Mouse (Mus musculus): Measurements from ENCODE around the gene Slc43a1.
"Not testable (repeated sequence)": the region's sequence is repeated elsewhere in the genome, so short reads cannot be mapped to it uniquely, and the experiment has no call there.

Gene Slc43a1

DNA sequence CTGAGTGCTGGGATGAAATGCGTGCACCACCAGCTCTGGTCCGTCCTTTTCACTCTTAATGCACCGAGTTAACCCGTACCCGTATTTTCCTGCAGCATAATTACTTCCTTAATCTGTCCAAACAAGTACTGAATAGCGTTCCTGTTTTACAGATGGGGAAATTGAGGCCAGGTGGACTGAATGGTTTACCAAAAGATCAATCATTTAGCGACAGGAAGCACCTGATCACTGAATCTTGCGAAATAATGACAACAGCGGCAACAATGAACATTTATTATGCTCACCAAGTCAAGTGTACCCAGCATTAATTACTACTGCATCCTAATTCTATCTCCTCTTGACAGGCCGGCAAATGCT is at the start of gene Slc43a1:
Gene Slc43a1 (plus strand): TSS at position 258 of the 357 bp plus-strand sequence.
- DNase-seq: no peak

DNA sequence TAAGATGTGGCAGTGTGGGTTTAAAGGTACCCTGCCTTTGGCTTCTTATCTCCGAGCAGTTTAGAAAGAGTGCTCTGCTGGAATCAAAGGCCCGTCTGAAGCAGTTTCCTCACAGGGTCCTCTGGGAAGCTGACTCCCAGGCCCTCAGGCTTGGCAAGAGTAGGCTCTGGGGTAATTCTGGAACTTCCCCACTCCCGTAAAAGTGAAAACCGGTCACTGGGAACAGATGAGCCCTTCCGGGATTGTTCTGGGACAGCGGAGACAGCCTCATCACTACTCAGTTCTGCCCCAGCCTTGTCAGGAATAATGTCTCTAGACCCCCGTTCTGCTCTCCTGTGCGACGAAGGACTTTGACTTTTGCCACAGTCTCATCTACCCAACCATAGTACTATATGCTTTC is 48.2 kb upstream of the Slc43a1 start:
- no peak for DNase-seq

GRCm38 (mm10) chr2:84792516-84792915 is 46.1 kb upstream of the Slc43a1 start:
- no peak for DNase-seq

DNA sequence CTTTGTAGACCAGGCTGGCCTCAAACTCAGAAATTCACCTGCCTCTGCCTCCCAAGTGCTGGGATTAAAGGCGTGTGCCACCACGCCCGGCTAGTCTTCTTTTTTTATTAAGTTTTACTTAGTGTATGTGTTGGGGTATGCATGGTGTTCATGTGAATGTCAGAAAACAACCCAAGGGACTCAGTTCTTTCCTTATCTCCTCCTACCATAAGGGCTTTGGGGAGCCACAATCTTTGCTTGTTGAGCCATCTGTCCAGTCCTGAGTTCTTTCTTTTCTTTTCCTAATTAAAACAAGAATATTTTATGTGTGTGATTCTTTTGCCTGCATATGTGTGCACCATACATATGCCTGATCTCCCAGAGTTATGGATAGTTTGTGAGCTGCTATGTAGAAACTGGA is 45.5 kb upstream of the Slc43a1 start:
- no peak for DNase-seq

- DNase-seq: no peak
Measured at GRCm38 (mm10) chr2:84793871-84794270, 44.8 kb upstream of the Slc43a1 start.

DNA sequence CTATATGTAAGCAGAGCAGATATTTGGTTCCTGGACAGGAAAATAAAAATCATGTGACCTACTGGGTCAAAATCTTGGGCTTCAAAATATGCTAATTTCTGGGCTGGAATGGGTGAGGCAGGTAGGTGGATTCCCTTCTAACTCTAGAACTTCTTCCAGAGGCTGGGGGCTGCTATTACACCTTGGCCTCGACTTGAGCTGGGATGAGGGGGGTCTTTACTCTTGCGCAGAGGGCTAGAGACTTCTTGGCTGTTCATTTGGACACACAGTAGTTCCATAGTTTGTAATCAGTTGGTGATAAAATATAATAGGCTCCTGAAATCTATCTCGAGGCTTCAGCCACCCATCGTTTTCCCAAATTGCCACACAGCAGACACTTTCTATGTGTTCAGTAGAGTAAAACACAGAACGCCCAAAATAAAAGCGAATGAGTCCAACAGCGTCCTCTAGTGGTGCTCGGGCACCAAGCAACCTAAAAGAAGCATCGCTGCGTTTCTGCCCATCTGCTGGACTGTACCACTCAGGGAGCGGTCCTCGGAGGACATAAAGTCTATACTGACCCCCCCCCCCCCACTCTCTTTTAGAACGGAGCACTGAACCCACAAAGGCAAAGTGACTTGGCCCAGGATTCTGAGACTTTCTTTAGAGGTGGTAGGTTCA is 40.7 kb upstream of the Slc43a1 start:
- peak; percentile 83 for DNase-seq

DNA sequence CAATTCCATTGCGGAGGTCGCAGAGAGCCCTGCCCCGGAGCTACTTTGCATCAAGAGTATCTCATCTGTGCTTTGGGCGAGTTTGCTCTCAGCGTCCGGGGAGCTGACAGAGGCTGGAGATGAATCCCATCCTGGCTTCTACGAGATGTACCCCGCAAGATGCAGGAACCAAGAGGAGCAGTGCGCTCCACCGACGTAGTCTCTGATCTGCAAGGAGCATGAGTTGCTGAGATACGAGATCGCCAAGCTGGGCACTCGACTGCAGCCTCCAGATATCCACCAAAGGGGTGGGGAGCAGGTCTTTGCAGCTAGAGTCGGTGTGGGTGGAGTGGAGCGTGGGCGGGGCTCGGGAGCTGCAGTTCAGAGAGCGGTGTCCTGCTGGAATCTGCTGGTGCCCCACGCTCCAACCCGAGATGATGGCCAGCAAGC is 40.1 kb upstream of the Slc43a1 start, which contains the start of gene Ube2l6:
Gene Ube2l6 (plus strand): TSS at position 336 of the 429 bp plus-strand sequence.
- DNase-seq: peak; percentile 77

- peak; percentile 66 for DNase-seq
Measured at GRCm38 (mm10) chr2:84799041-84799561, 39.5 kb upstream of the Slc43a1 start.

DNA sequence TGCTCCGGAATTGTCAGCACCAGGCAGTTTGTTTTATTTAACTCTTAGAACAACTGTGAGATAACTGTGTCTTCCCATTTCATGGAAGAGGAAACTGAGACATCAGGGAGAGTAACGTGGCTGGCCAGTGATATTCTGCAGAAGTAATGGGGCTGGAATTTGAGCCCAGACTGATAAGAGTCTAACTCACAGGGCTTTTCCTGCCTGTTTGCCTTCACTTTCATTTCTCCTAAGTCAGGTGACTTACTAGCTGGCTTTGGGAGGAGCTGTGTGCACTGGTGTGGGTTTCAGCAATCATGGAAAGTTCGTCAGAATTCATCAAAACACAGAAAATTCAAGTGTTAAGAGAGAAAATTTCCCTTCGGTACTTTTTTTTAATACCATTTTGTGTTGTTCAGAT is 38.3 kb upstream of the Slc43a1 start:
- no peak for DNase-seq

GRCm38 (mm10) chr2:84801223-84801622 is 37.4 kb upstream of the Slc43a1 start:
- not testable (repeated sequence) for DNase-seq

DNA sequence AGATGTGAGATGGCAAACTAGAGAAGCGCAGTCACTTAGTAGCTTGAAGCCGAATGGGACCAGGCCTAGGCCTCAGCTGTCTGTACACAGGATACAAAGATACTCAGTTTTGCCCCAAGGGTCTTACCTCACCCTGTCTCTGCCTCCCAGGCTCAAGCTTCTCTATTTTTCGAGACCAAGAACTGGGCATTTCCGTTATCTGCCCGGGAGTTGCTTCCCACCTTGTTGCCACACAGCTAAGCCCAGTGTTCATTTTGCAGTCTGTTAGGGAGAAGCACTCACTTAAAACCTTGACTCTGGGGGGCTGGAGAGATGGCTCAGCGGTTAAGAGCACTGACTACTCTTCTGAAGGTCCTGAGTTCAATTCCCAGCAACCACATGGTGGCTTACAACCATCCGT is 34.7 kb upstream of the Slc43a1 start:
- no peak for DNase-seq

- DNase-seq: no peak
Measured at GRCm38 (mm10) chr2:84806546-84806945, 32.1 kb upstream of the Slc43a1 start.

- DNase-seq: no peak
Measured at GRCm38 (mm10) chr2:84809330-84809729, 29.3 kb upstream of the Slc43a1 start.

GRCm38 (mm10) chr2:84810526-84810885 is 28.1 kb upstream of the Slc43a1 start:
- DNase-seq: no peak

- DNase-seq: peak; percentile 92
Measured at GRCm38 (mm10) chr2:84810886-84811577, 27.6 kb upstream of the Slc43a1 start.

DNA sequence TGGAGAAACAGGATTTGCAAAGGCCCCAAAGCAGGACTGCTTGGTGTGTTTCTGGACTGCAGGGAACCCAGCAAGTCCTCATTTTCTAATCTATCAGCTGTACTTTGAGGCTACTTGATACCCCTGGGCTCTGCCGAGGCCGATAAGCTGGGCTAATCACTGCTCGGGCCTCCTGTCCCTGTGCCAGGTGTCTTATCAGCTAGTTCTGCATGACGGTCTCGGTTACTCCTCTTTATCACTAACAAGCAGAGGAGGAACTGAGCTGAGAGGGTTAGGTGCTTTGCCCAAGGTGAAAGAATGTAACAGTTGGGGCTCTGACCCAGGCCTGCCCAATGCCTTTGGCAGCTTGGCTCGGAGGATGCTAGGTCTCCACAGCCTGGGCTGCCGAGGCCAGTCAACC is 26.8 kb upstream of the Slc43a1 start:
- no peak for DNase-seq

DNA sequence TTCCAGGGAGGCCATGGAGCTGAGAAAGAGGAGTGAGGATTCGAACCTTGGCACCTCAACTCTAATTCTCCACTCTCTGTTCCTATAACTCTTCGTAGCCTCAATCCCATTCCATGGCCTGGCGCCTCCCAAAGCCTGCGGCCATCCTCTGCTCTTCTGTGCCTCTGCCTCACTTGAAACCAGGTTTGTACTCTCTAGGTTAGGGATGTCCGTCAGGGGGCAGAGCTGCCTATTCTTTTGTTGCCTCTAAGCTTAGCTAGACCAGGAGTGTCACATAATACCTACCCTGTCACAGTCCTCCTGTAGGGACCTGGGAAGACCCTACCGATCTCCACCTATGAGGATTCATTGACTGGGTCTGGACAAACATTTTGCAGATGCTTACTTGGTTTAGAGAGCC is 26.0 kb upstream of the Slc43a1 start:
- no peak for DNase-seq

DNA sequence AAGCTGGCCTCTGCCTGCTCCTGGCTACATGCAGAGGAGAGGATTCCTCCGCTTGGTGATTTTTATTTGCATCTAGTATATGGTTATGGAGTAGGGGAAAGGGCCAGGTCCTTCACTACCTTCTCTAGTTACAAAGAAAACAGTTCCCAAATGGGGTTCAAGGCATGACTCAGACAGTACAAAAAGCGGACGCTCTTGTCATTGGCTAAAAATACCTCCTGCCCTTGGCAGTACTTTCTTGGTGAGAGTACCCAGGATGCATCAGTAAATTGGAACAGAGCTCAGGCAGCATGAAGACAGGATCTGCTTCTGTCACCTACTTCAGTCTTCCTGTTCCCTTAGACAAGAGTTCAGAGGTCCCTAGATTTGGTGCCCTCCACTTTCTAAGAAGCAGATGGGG is 18.8 kb upstream of the Slc43a1 start:
- DNase-seq: peak; percentile 31

DNA sequence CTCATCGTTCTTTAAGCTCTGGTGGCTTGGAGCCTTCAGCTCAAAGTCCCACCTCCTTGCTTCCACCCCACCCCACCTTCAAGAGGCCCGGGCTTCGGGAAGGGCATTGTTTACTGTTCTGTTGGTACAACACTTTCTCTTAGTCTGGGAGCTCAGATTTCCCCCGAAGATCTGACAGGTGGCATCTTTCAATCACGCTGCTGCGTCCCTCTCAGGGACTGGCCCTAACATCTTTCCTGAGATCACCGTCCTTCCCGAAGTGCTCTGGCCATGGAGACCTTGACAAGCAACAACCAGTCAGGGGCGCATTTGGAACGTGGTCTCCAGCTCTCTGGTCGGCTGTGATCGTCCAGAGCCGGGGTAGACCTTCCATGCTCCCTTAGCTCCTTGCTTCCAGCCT is 16.1 kb upstream of the Slc43a1 start, which contains the start of gene Smtnl1:
Gene Smtnl1 (minus strand): TSS at position 101 of the 400 bp plus-strand sequence.
- no peak for DNase-seq

GRCm38 (mm10) chr2:84823237-84823636 is 15.4 kb upstream of the Slc43a1 start:
- DNase-seq: peak; percentile 51

DNA sequence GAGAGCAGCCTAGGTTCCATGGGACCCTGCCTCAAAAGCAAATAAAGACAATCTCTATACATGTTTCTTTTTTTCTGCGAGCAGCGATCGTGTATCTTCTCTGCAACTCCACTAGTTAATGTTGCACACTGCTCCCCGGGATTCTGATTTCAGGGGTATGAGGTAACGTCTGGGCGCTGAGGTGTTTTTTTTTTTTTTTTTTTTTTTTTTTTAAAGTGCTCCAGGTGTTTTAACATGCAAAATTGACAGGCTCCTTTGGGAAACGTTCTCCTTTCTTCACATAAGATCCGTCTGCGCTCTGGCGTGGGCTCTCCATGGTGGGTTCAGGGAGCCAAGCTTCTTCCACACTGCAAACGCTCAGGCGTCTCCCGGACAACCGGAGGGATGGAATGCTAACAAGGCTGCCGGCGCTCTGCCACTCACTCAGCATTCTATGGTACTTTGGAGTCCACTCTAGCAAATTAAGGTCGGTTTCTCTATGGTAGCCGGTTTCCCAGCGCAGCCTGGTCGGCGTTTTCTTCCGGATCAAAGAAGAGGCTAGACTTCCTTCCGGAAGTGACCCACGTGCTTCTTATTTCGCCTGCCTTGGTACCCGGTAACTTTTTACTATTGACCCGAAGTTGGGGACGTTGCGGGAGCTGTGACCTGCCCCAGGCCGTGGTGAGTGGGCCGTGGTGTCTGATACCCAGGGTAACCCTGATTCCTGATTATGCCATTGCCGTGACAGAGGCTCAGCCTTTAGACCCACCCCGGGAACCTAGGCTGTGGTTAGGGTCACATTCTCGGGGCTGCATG is 12.0 kb upstream of the Slc43a1 start, which contains the start of gene Timm10:
Gene Timm10 (plus strand): TSS at position 510 of the 795 bp plus-strand sequence.
- peak; percentile 94 for DNase-seq

DNA sequence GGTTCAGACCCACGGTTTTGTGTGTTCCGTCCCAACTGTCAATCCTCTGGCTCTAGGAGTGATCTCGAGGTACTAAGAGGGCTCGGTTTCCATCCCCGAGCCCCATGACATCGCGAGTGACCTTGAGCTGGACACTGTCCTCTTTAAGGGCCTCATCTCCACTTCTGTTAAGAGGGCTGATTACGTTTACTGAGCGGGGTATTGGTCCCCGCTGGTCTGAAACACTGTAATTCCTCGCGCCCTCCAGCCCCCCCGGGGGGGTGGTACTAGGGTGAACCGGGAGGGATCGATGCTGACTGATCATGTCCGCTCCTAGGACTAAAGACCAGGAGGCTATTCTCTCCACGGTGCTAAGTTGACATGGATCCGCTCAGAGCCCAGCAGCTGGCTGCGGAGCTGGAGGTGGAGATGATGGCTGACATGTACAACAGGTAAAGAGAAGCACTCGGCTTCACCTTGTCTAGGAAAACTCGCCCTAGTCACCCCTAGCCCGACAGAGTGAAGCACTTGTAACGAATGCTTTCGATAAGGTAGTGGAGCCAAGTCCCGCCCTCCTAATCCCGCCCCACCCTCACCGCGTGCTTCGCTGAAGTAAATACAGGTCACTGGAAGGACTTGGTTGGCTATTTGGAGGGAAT is 11.2 kb upstream of the Slc43a1 start:
- no peak for DNase-seq
